Mouse (Mus musculus): Measurements from ENCODE around the gene Tulp3.
"Not testable (repeated sequence)": the region's sequence is repeated elsewhere in the genome, so short reads cannot be mapped to it uniquely, and the experiment has no call there.

The Tulp3 gene

DNA sequence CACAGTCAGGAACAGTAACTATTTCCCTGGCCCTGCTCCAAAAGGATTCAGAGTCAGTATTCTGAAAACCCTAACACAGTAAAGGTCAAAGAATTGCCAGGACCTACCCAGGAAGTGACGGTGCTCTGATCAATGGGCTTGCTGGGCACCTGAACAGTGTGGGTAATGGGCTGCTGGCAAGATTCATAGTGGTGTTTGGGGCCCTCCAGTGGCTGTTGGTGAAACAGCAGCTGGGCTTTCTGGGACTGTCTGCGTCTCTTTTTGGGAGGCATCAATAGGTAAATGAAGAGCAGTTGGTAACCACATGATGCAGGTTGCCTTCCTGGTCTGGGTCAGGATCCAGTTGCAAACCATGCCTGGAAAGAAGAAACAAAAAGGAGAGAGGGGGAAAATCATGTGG is 3.3 kb upstream of the Tulp3 start:
- peak; percentile 36 for DNase-seq (ENCODE audit: low read depth)

DNA sequence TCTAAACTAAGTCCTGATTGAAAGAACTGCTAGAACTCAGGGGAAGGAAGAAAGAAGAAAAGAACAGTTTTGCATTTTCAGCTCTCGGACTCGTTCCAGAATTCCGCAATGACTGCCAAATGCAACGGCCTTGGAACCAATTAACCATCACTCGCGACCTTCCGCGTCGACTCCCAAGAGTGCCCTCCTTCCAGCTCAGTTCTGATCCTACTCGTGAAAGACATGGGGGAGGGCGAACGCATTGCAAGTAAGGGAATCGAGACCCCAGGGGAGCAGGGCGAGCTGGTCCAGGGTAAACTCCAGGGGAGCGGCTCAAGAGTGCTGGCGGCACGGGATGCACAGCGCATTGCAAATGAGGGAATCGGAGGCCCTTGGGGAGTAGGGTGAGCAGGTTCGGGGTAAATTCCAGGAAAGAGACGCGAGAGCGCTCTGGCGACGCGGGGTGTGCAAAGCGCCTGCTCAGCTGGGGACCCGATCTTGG is 410 bp downstream of the Tulp3 start:
- DNase-seq (ENCODE audit: low read depth), result no peak

GRCm38 (mm10) chr6:128354140-128354539 is 1.5 kb downstream of the Tulp3 start:
- DNase-seq (ENCODE audit: low read depth), result no peak

DNA sequence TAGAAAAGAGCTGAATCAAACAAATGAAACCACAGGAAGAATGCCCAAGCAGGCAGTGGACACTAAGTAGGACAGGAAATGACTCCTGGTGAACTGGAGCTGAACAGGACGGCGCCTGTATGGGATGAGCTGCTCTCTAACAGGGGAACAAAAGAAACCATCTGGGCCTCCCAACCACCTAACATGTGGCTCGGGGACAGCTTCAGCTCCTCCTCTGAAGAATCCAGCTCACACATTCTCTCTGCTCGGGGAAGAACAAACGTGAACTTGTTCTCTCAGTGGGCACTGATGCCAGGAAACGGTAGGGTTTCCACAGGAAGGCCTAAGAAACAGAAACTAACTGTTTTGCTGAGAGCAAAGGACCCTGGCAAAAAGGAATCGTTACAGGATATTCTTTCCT is 5.9 kb downstream of the Tulp3 start:
- DNase-seq (ENCODE audit: low read depth), result no peak

GRCm38 (mm10) chr6:128346782-128347181 is 8.9 kb downstream of the Tulp3 start:
- DNase-seq (ENCODE audit: low read depth), result no peak

- DNase-seq (ENCODE audit: low read depth), result no peak
Observed at GRCm38 (mm10) chr6:128345623-128346022, 10.0 kb downstream of the Tulp3 start.

GRCm38 (mm10) chr6:128341956-128342723 is 13.5 kb downstream of the Tulp3 start:
- no peak for DNase-seq (ENCODE audit: low read depth)

- DNase-seq (ENCODE audit: low read depth), result no peak
Observed at GRCm38 (mm10) chr6:128338876-128339275, 16.8 kb downstream of the Tulp3 start.

DNA sequence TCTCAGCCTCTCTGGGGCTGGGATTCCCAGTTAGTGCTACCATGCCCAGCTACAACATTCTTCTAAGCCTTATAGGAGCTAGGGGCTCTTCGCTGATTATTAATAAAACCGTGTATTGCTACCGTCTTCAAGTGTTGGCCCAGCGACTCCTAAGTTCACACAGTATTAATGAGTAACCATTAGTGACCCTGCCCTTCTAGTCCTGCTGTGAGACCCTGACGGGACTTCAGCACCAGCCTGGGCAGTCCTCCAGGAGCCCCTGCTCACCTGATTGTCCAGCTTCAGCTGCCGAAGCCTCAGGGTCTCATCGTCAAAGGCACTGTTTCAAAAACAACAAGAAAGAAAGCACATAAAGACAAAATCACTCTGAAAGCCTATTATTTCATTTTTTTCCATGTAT is 18.2 kb downstream of the Tulp3 start:
- DNase-seq (ENCODE audit: low read depth), result no peak

DNA sequence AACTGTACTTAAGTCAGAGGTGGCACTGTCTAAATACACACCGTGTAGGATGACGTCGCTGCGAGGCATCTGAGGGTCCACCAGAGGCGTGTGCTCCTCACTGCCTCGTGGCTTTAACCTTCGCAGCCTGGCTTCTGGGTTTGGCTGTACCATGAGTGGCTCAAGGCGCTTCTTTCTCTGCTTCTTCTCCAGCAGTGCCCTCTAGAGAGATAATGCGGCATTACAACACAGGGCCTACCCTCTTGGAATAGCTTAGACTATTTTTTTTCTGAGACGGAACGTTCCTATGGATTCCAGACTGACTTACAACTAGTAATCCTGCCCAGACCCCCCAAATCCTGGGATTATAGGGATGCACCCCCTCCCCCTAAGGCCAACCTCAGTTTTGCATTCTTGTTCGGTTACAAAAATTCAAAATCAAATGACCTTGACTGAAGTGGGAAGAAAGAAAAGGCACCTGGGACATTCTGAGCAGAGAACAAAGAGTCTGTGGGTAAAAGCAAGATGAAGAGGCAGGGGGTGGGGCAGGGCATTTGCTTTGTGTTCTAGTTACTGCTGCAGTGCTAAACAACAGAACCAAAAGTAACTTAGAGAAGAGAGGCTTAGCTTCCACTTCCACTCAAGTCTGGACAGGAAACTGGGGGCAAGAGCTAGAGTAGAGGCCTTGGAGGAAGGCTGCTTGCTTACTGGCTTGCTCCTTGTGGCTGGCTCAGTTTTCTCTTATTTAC is 21.1 kb downstream of the Tulp3 start:
- peak; percentile 63 for DNase-seq (ENCODE audit: low read depth)

GRCm38 (mm10) chr6:128318317-128318716 is 37.3 kb downstream of the Tulp3 start:
- peak; percentile 61 for DNase-seq (ENCODE audit: low read depth)

- DNase-seq (ENCODE audit: low read depth), result no peak
Observed at GRCm38 (mm10) chr6:128315597-128315996, 40.1 kb downstream of the Tulp3 start.

DNA sequence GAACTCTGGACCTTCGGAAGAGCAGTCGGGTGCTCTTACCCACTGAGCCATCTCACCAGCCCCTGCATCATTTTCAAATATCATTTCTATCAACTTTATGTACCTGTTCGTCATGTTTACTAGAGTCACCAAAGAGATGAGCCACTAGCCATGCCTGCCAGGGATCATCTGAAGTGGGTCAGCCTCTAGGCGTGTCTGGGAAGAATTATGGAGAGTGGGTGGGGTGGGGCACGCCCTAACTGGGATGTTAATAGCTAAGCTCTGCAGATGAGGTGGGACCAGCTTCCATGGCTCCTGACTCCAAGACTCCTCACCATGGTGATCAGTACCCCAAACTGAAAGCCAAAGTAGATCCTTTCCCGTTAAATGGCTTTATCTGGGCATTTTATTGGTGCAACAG is 40.9 kb downstream of the Tulp3 start:
- no peak for DNase-seq (ENCODE audit: low read depth)

DNA sequence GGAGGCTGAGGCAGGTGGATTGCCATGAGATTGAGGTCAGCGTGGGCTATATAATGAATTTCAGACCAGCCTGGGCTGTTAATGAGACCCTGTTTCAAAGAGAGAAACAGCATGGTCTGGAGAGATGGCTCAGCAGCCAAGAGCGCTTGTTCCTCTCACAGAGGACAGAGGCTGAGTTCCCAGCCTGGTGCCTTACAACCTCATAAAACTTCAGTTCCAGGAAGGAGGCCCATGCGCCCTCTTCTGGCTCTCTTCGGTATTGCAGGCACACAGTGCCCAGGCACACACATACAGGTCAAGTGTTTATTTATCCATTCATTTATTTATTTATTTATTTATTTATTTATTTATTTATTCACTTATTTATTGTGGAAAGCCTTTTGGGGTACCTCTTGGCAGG is 47.3 kb downstream of the Tulp3 start:
- peak; percentile 42 for DNase-seq (ENCODE audit: low read depth)

- no peak for DNase-seq (ENCODE audit: low read depth)
Observed at GRCm38 (mm10) chr6:128304801-128305200, 50.9 kb downstream of the Tulp3 start.

DNA sequence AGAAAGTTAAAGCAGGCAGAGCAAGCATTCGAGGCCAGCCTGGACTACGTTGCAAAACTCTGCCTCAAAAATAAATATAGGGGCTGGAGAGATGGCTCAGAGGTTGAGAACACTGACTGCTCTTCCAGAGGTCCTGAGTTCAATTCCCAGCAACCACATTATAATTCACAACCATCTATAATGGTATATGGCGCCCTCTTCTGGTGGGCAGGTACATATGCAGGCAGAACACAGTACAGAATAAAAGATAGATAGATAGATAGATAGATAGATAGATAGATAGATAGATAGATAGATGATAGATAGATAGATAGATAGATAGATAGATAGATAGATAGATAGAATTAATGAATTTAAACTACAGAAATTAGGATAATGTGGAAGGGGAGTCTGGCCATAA is 53.0 kb downstream of the Tulp3 start:
- DNase-seq (ENCODE audit: low read depth), result not testable (repeated sequence)

DNA sequence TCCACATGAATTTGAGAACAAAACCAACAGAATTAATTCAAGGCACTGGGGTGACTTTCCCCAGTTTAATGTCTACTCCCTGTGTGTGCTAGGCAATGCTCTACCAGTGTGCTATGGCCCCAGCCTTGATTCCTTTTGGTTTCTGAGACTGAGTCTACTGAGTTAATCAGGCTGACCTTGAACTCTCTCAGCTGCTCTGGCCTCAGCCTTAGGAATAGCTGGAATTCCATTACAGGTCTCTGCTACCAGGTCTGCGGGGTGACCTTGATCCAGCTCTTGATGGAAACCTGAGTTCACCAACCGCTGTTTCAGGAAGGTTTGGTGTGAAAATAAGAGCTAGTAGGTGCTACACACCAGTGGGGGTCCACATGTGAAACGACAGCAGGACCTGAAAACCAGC is 53.8 kb downstream of the Tulp3 start:
- DNase-seq (ENCODE audit: low read depth), result no peak

- no peak for DNase-seq (ENCODE audit: low read depth)
Observed at GRCm38 (mm10) chr6:128301458-128301857, 54.2 kb downstream of the Tulp3 start.

- DNase-seq (ENCODE audit: low read depth), result no peak
Observed at GRCm38 (mm10) chr6:128300134-128301001, 55.3 kb downstream of the Tulp3 start, which contains the start of gene Tead4. Gene Tead4, minus strand, starts transcription at chr6:128300823.

- no peak for DNase-seq (ENCODE audit: low read depth)
Observed at GRCm38 (mm10) chr6:128299292-128300133, 56.1 kb downstream of the Tulp3 start.

DNA sequence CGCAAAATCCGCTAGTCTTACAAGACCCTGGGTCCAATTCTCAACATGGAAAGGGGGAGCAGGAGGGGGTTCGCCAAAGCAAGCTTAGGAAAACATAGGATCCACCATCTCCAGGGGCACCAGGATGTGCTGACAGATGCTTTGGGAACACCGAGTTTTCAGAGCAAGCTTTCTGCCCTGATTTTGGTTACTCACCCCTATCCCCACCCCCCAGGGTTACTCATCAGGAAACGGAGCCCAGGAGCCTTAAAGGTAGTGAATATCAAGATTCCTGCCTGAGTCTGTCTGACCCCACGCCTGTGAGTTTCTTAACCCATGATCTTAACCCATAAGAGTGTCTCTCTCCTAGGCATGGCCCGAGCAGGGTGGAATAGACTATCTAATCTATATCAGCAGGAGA is 57.4 kb downstream of the Tulp3 start:
- no peak for DNase-seq (ENCODE audit: low read depth)

Measured in c-Kit-positive CD71-positive TER-119-negative erythroid progenitor cells, embryonic 14.5 days (primary cell).